In genomic region chr9:20385343-20385703, GRCm38 (mm10) we compare ENCODE assay signal across 8 mouse cellular contexts. TPM values are rescaled to one million over a fixed set of nuclear protein-coding genes. Genes with fewer than 3 reads are reported as not detected.
DNase-seq lines count a peak whose midpoint lies in the region; ATAC-seq and TF ChIP-seq lines count a peak whose summit lies in the region.

No protein-coding gene starts in this region.

- peak overlapping the region; percentile 66 for H3K4me3 ChIP-seq in kidney, embryonic 15.5 days (replicated peaks)
- peak overlapping the region; percentile 72 for H3K4me3 ChIP-seq in cortical plate, adult 2 months (ENCODE audit: insufficient read depth, low read length)
- peak overlapping the region; percentile 73 for H3K4me3 ChIP-seq in midbrain, embryonic 16.5 days (ENCODE audit: low read depth, low read length)

- H3K4me1 ChIP-seq in kidney, embryonic 15.5 days = peaks cover 15% of the 10 kb centered on the region
- H3K4me1 ChIP-seq in cortical plate, adult 2 months (ENCODE audit: control insufficient read depth, insufficient read depth, low read length) = peaks cover 2% of the 10 kb centered on the region; the same call in 1 of the 2 replicates
- peaks cover 15% of the 10 kb centered on the region for H3K4me1 ChIP-seq in midbrain, embryonic 16.5 days (ENCODE audit: control insufficient read depth, insufficient read depth, low read length)

- no peaks in the 10 kb centered on the region for H3K9me3 ChIP-seq in kidney, embryonic 15.5 days (replicated peaks)
- no peaks in the 10 kb centered on the region for H3K9me3 ChIP-seq in midbrain, embryonic 16.5 days (replicated peaks; ENCODE audit: control insufficient read depth, low read length, poor library complexity, severe bottlenecking)

- TF ChIP-seq CTCF in cortical plate, adult 2 months (IDR thresholded peaks at IDR 0.05; ENCODE audit: extremely low read depth, insufficient read depth, low read length) = no peak

- H3K36me3 ChIP-seq in kidney, embryonic 15.5 days = no peaks in the 10 kb centered on the region
- no peaks in the 10 kb centered on the region for H3K36me3 ChIP-seq in midbrain, embryonic 16.5 days (ENCODE audit: control insufficient read depth, insufficient read depth, low read length)

- no peak for DNase-seq in kidney, postnatal 10 days
- DNase-seq in cerebellum, postnatal 14 days = no peak
- no peak for DNase-seq in retina, embryonic 14.5 days (ENCODE audit: low spot score)
- no peak for DNase-seq in frontal cortex, postnatal 14 days (ENCODE audit: low spot score in 2 of 2)

- no peak for TF ChIP-seq POLR2A in cortical plate, adult 2 months (IDR thresholded peaks at IDR 0.05; ENCODE audit: extremely low read depth, insufficient read depth, low read length)

- H3K27me3 ChIP-seq in kidney, embryonic 15.5 days = no peaks in the 10 kb centered on the region
- H3K27me3 ChIP-seq in midbrain, embryonic 16.5 days (ENCODE audit: control insufficient read depth, insufficient read depth, low read depth, low read length) = no peaks in the 10 kb centered on the region

- peak overlapping the region; percentile 63 for H3K9ac ChIP-seq in kidney, embryonic 15.5 days
- peak overlapping the region; percentile 82 for H3K9ac ChIP-seq in midbrain, embryonic 16.5 days (ENCODE audit: low read depth, low read length)

- WGBS in kidney, embryonic 15.5 days = 16% methylated on average over 16 of the region's 16 CpGs
- 18% methylated on average over 16 of the region's 16 CpGs for WGBS in midbrain, embryonic 16.5 days

- H3K27ac ChIP-seq in kidney, embryonic 15.5 days = peak overlapping the region; percentile 75
- H3K27ac ChIP-seq in cortical plate, adult 2 months (ENCODE audit: insufficient read depth, low read length) = no peak overlapping the region
- H3K27ac ChIP-seq in midbrain, embryonic 16.5 days (ENCODE audit: low read length) = peak overlapping the region; percentile 85

- ATAC-seq in kidney, embryonic 15.5 days (replicated peaks; ENCODE audit: low FRiP score) = peak; percentile 75
- ATAC-seq in inflammation-experienced regulatory T-cells, adult 6 months = peak; percentile 46
- ATAC-seq in midbrain, embryonic 16.5 days = peak; percentile 86

- peak overlapping the region; percentile 82 for H3K4me2 ChIP-seq in kidney, embryonic 15.5 days
- H3K4me2 ChIP-seq in midbrain, embryonic 16.5 days (ENCODE audit: low read length) = peak overlapping the region; percentile 70

RNA-seq across cellular contexts. Expression of gene Zfp560, which starts 0.3 kb away (rescaled TPM):
- polyA plus RNA-seq in kidney, embryonic 15.5 days (2015; fragmentation: Nextera tagmentation; extraction: Ambion mirVana) = 32.9 and 35.6 TPM in 2 replicates
- 20.9 and 23.6 TPM in 2 replicates for polyA plus RNA-seq in cortical plate, adult 2 months (2012; rRNA removed)
- polyA plus RNA-seq in inflammation-experienced regulatory T-cells, adult 6 months (2017; shearing (Covaris generic)) = 10 to 100 TPM; 33.3 to 39.9 (median 36.6) TPM
- 37.3 and 38.5 TPM in 2 replicates for polyA plus RNA-seq in midbrain, embryonic 16.5 days (2015; fragmentation: Nextera tagmentation; extraction: Ambion mirVana)

RNA-seq across cellular contexts. Expression of gene Olfr18, which starts 49.4 kb away (rescaled TPM):
- polyA plus RNA-seq in kidney, embryonic 15.5 days (2015; fragmentation: Nextera tagmentation; extraction: Ambion mirVana) = not detected in 2 replicates
- polyA plus RNA-seq in cortical plate, adult 2 months (2012; rRNA removed) = 0.15 and 0.17 TPM in 2 replicates
- not detected for polyA plus RNA-seq in inflammation-experienced regulatory T-cells, adult 6 months (2017; shearing (Covaris generic))
- 0.16 TPM in 1 of 2 replicates, not detected in the other for polyA plus RNA-seq in midbrain, embryonic 16.5 days (2015; fragmentation: Nextera tagmentation; extraction: Ambion mirVana)
